Mouse (Mus musculus) cerebral cortex, adult 2 months (tissue): ENCODE results near the gene Krt14.

ENCODE experiments used
- WGBS: fragments of 180-500 bp; shearing (Covaris S2); methylation state at CpG from one replicate; pipeline ENCODE4 v1.1.7; 2018; 5-methylcytosine and 5-hydroxymethylcytosine counted together

Gene Krt14

DNA sequence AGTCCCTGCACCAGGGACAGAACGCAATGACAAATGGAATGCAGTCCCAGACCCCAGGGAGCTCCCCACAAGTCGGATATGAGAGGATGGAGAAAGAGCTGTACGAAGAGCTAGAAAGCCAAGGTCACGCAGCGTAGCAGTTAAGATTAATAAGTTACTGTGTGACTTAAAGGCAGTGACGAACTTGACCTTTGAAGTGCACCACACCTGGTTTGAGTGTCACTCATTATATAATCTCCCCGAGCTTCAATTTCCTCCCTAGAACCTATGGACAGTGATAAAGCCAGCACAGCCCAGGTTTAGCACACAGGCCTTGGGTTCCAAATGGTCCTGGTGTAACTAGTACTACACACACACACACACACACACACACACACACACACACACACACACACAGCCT, 43.0 kb downstream of the Krt14 start:
- WGBS, result 81% methylated on average over 7 of the region's 7 CpGs

DNA sequence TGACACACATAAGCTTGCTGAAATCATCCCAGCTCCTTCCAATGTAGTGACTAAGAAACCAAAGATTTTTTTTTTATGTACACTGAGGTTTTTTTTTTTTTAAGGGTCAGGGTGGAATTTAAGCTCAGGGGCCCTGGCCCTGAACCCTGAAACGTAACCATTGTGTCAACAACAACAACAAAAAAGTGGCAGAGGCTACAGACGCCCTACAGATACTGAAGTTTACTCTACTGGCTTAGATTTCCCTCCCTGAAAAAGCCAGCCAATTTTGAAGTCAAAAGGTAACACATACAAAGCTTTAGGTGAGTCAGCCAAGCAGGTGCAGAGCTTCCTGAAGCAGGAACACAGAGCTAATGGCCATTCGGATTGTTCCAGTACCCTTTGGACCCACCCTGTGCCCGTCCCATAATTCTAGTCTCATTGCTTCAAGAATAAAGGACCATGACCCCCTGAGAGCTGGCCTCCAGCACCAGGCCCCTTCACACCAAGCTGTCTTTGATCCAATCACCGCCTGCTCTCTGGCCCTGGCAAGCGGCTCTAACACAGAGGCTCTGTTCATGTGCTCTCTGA, 49.4 kb downstream of the Krt14 start:
- 76% methylated on average over 6 of the region's 6 CpGs for whole genome bisulfite sequencing

DNA sequence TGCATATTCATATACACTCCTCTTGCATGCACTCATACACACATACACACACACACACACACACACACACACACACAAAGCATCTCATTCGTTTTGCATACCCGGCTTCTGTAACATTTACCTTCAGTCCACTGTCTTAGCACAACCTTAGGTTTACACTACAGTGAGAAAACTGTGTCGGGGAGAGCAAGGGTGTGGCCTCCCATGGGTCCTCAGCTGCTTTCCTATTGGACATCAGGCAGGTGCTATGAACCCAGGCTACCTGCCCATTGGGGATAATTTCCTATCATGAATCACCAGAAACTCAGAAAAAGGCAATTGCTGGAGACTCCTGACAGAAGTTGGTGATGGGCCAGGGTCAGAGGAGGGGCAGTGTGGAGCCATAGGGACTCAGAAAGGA, 50.0 kb downstream of the Krt14 start:
- 75% methylated on average over 3 of the region's 3 CpGs for WGBS

DNA sequence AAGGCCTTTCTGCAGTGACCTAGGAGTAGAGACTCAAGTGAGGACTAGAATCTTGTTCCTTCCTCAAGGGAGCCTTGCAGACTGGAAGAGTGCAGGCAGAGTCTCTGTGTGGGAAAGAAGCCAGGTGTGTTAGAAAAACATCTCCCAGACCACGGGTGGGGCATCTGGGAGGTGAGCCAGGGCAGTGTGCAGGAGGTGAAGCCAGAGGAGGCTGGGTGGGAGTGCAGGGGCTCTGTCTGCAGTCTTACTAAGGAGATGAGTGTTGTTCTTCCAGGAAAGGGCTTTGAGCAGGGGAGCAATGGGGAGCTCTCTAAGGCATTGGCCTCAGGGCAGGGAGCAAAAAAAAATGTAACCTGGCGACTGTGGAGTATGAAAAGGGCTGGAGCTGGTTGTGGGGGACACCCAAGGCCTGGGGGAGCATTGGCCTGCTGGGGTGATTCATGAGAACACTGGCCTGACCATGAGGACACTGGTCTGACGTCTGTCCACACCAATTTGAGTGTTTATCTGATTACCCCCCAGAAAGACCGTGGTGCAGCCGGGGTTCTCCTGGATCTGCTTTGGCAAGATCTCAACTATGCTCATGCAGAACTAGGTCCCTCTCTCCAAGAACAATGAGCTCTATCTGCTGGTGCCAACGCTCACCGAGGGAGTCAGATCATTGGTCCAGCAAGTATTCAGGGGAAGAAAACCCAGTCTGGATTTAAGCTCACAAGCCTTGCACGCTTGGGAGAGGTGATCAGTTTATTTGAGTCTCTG, 51.7 kb downstream of the Krt14 start:
- WGBS, result 59% methylated on average over 8 of the region's 8 CpGs
